Mouse (Mus musculus) embryonic facial prominence, embryonic 12.5 days (tissue): ENCODE measurements at regions not wholly inside any gene's neighbourhood (a gene's known extent, or its start where the extent isn't known, plus 50 kb on each side); places are given as distances from the start of the nearest gene placed in this dataset.

ENCODE experiments used
- ATAC-seq: fragments of 200-750 bp; cut with Nextera tagmentation; 2 replicates; pipeline ENCODE4 v1.8.0; 2017; ENCODE audit not compliant: insufficient number of reproducible peaks, insufficient read depth, low FRiP score, low TSS enrichment
- H3K27ac ChIP-seq: fragments of 300-500 bp; sonication (generic); 2 replicates; pipeline ENCODE4 v1.5.1; 2016; ENCODE audit warnings: mild to moderate bottlenecking
- H3K27me3 ChIP-seq: fragments of 300-500 bp; sonication (generic); 2 replicates; pipeline ENCODE4 v1.6.1; 2016; ENCODE audit warnings: mild to moderate bottlenecking, moderate library complexity
- H3K36me3 ChIP-seq: fragments of 300-500 bp; sonication (generic); 2 replicates; pipeline ENCODE4 v1.6.1; 2016; ENCODE audit warnings: mild to moderate bottlenecking
- H3K4me1 ChIP-seq: fragments of 300-500 bp; sonication (generic); 2 replicates; pipeline ENCODE4 v1.6.1; 2016
- H3K4me2 ChIP-seq: fragments of 300-500 bp; sonication (generic); replicated peaks from 2 replicates; pipeline ENCODE4 v1.6.1; 2016; ENCODE audit warnings: mild to moderate bottlenecking, moderate library complexity
- H3K4me3 ChIP-seq: fragments of 300-500 bp; sonication (generic); 2 replicates; pipeline ENCODE4 v1.5.1; 2016; ENCODE audit warnings: mild to moderate bottlenecking
- H3K9ac ChIP-seq: fragments of 300-500 bp; sonication (generic); 2 replicates; pipeline ENCODE4 v1.6.1; 2016; ENCODE audit warnings: mild to moderate bottlenecking, moderate library complexity
- H3K9me3 ChIP-seq: fragments of 300-500 bp; sonication (generic); 2 replicates; pipeline ENCODE4 v1.6.1; 2016; ENCODE audit warnings: mild to moderate bottlenecking, moderate library complexity
- WGBS: fragments of 180-500 bp; shearing (Covaris S2); methylation state at CpG from one replicate; pipeline ENCODE4 v1.1.7; 2016; 5-methylcytosine and 5-hydroxymethylcytosine counted together

DNA sequence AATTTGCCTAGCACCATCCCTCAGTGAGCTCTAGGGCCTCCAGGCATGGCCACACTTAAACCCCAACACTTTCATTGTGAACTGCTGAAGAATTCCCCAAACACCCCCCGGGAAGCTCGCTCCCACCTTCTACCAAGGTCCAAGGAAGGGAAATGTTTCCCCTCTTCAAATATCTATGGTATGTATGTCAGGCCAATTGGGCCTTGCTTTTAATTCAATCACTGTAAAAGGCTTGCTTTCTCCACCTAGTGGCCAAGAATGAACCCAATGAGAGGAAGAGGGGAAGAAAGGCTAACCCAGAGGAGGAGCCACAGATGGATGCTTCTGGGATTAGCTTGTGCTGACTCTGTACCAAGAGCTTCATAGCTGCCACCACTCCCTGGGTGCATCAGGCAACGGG lies 336.3 kb upstream of the Tgfbr2 start:
- H3K4me3 ChIP-seq, result no peak overlapping the region
- ATAC-seq, result no peak

DNA sequence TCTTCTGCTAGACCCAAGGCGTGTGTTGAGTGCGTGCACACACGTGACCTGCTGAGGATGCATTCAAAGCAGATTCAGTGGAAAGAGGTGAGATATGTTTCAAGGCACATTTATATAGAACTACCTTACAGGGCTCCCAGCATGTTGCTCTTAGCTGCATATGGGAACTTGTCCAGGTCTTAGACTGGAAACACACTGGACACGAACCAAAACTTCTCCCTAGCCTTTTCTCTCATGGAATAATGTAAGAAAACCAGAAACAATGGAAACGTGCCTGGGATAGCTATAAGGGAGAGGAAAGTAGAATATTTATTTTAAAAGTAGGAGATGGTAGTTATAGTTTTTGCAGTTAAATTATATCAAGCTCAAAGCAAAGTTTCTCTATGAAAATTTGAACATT lies 332.6 kb upstream of the Tgfbr2 start:
- H3K4me3 ChIP-seq, result no peak overlapping the region
- no peak for ATAC-seq
- H3K4me1 ChIP-seq, result no peaks in the 10 kb centered on the region
- WGBS, result 92% methylated on average over 5 of the region's 5 CpGs
- H3K9ac ChIP-seq, result no peak overlapping the region
- H3K27me3 ChIP-seq, result no peaks in the 10 kb centered on the region
- H3K27ac ChIP-seq, result no peak overlapping the region
- no peaks in the 10 kb centered on the region for H3K9me3 ChIP-seq
- no peaks in the 10 kb centered on the region for H3K36me3 ChIP-seq
- no peak overlapping the region for H3K4me2 ChIP-seq

More for the DNA sequence above, 336.3 kb upstream of the Tgfbr2 start:
- 53% methylated on average over 3 of the region's 3 CpGs for WGBS
- Histone ChIP-seq H3K9ac (no peak overlapping the region), H3K4me2 (no peak overlapping the region), H3K4me1 (no peaks in the 10 kb centered on the region), H3K27ac (no peak overlapping the region), H3K36me3 (no peaks in the 10 kb centered on the region), H3K9me3 (no peaks in the 10 kb centered on the region), H3K27me3 (no peaks in the 10 kb centered on the region)

DNA sequence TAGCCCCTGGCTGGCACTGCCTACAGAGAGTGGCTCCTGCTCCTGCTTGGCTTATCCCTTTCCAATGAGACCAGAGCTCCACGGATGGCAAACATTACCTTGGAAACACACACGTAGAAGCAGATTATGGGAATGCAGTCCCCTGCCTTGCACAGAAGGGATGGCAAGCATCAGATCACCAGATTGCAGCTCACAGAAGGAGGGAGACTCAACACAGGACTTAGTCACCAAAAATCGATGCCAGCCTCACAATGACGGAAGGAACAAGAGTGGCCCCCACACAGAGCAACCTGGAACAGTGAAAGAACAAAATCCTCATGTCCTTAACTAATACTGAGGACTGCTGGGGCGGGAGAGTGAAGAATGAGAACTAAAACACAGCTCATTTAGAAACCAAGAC lies 327.7 kb upstream of the Tgfbr2 start:
- H3K36me3 ChIP-seq, result no peaks in the 10 kb centered on the region
- no peak for ATAC-seq
- H3K9me3 ChIP-seq, result no peaks in the 10 kb centered on the region
- H3K27ac ChIP-seq, result no peak overlapping the region
- no peak overlapping the region for H3K4me2 ChIP-seq
- no peak overlapping the region for H3K4me3 ChIP-seq
- 54% methylated on average over 5 of the region's 5 CpGs for WGBS
- H3K4me1 ChIP-seq, result no peaks in the 10 kb centered on the region; the same call in 1 of the 2 replicates
- no peak overlapping the region for H3K9ac ChIP-seq
- no peaks in the 10 kb centered on the region for H3K27me3 ChIP-seq

DNA sequence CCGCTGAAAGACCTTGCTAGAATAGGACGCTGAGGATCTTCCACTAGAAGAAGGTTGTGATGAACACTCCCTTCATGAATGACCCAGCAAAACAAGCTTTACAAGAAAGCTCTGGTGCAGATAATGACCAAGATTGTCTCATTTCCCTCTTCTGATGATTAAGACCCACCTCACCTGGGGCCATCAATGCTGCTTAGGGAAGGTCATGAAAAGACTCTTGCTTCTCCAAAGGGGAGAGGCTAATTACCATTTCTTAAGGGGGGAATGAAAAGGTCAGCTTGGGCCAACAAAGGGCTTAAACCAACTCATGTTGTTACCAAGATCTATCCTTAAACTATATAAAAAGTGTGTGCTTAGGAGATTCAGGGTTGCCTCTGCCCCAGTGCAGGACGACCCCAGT lies 325.8 kb upstream of the Tgfbr2 start:
- 85% methylated on average over 3 of the region's 3 CpGs for WGBS
- Histone ChIP-seq H3K9me3 (no peaks in the 10 kb centered on the region), H3K4me2 (no peak overlapping the region), H3K4me3 (no peak overlapping the region), H3K27me3 (no peaks in the 10 kb centered on the region), H3K36me3 (no peaks in the 10 kb centered on the region), H3K27ac (no peak overlapping the region), H3K4me1 (no peaks in the 10 kb centered on the region; the same call in 1 of the 2 replicates), H3K9ac (no peak overlapping the region)
- no peak for ATAC-seq

DNA sequence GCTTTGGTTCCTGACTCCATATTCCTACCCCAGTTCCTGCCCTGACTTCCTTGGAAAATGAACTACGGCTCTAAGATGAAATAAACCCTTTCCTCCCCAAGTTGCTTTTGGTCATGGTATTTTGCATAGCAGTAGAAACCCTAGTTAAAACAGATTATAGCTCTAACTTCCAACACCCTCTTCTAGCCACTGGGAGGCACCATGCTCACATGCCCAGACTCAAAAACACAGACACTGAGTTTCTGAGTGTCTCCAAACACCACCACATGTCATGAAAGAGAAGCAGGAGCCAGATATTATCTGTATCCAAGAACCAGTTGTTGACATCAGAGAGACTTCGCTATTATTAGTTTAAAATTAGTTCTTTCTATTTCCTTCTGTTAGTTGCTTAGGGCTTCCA lies 316.1 kb upstream of the Tgfbr2 start:
- no peak for ATAC-seq
- no peaks in the 10 kb centered on the region for H3K36me3 ChIP-seq
- no peaks in the 10 kb centered on the region for H3K9me3 ChIP-seq
- H3K27ac ChIP-seq, result no peak overlapping the region
- no peak overlapping the region for H3K4me3 ChIP-seq
- WGBS, result 83% methylated on average over 2 of the region's 2 CpGs
- H3K4me1 ChIP-seq, result no peaks in the 10 kb centered on the region
- H3K4me2 ChIP-seq, result no peak overlapping the region
- no peaks in the 10 kb centered on the region for H3K27me3 ChIP-seq
- no peak overlapping the region for H3K9ac ChIP-seq

DNA sequence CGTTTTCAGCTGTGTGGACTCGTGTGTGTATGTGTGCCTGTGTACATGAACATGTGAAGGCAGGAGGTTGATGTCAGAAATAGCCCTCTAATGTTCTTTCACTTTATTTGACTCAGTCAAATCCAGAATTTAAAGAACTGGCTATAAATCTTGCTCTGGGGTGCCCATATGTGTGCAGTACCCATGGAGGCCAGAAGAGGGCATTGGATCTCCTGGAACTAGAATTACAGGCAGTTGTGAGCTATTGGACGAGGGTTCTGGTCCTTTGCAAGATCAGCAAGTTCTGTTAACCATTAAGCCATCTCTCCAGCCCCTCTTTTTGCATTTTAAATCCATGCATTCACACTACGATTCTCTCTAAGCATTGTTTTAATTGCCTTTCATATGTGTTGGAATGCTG lies 314.6 kb upstream of the Tgfbr2 start:
- Histone ChIP-seq H3K27me3 (no peaks in the 10 kb centered on the region), H3K36me3 (no peaks in the 10 kb centered on the region), H3K4me3 (no peak overlapping the region), H3K4me1 (no peaks in the 10 kb centered on the region), H3K27ac (peak overlapping the region; percentile 55; the same call in 1 of the 2 replicates), H3K9ac (no peak overlapping the region), H3K4me2 (no peak overlapping the region), H3K9me3 (no peaks in the 10 kb centered on the region)
- 58% methylated on average over 4 of the region's 4 CpGs for WGBS
- no peak for ATAC-seq

DNA sequence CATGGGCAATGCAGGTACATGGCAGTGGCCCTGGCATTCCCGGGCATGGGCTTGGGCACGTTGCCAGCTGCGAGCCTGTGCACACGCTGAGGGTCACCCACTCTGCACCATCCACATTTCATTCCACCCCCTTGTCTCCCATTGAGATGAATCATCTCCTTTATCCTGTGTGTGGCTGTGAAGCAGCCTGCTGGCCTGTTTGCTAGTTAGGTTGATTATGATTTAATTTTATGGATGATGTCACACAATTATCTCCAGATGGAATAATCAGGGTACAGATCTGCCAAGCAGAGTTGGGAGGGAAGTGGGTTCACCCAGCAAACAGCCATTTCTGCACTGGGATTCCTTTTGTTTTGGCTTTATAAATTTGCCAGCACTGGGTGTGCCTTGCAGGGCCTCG lies 314.1 kb upstream of the Tgfbr2 start:
- Histone ChIP-seq H3K9ac (no peak overlapping the region), H3K4me2 (no peak overlapping the region), H3K36me3 (no peaks in the 10 kb centered on the region), H3K27me3 (no peaks in the 10 kb centered on the region), H3K27ac (no peak overlapping the region; the same call in 1 of the 2 replicates), H3K4me3 (no peak overlapping the region), H3K4me1 (no peaks in the 10 kb centered on the region), H3K9me3 (no peaks in the 10 kb centered on the region)
- WGBS, result 54% methylated on average over 5 of the region's 5 CpGs
- peak; percentile 15; the same call in 1 of the 2 replicates for ATAC-seq

DNA sequence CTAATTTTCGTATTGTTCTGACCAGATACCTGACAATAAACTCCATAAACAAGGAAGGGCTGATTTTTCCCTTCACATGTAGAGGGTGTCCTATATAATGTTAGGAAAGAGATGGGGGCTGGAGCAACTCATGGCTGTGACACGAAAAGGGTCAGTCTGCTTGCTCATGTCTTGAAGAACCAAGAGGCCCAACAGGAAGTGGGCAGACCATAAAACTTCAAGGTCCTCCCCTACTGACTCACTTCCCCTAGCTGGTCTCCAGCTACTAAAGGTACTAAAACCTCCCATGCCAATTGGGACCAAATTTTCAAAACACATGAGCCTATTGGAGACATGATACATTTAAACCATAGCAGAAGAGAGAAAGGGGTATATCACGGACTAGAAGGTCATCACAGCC lies 302.1 kb upstream of the Tgfbr2 start:
- Histone ChIP-seq H3K9ac (no peak overlapping the region), H3K36me3 (no peaks in the 10 kb centered on the region), H3K4me1 (no peaks in the 10 kb centered on the region), H3K27ac (no peak overlapping the region), H3K4me2 (no peak overlapping the region), H3K9me3 (0 out of 2 replicates have a peak, but pooled peaks cover 2% of the 10 kb centered on the region), H3K4me3 (no peak overlapping the region), H3K27me3 (no peaks in the 10 kb centered on the region)
- no peak for ATAC-seq
- WGBS, result 90% methylated on average over 3 of the region's 3 CpGs

DNA sequence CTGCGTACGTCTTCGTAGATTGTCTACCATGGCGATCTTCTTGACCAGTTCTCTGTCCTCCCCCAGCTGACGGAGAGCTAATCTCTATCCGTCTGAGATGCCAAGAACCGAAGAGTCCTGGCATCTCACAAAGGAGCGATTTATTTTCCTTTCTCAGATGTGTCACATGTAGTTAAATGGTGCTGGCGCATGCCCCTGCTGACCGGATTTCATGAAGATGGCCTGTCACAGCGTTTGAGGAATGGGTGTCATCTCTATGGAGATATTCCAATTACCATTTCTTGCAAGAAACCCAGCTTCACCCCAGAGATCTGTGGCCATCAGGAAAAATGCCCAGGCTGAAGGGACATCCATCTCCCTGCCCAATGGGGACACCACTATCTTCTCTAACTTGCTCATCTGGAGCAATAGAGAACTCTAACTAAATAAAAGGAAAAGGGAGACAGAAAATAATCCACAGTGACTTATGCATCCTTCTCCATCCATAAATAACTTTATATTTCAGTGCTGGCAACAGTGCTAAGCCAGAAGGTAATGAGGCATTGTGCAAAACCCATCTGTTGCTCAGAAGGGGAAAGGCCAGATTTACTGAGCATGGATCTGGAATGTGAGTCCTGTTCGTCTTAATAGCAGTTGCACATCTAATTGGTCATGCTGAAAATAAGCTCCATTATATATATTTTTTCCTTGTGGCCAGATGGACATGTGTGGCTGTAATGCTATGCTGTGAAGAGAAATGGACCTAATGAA lies 300.2 kb upstream of the Tgfbr2 start:
- WGBS, result 88% methylated on average over 12 of the region's 12 CpGs
- Histone ChIP-seq H3K27me3 (no peaks in the 10 kb centered on the region), H3K4me2 (no peak overlapping the region), H3K27ac (no peak overlapping the region), H3K4me1 (no peaks in the 10 kb centered on the region), H3K36me3 (no peaks in the 10 kb centered on the region), H3K4me3 (no peak overlapping the region), H3K9ac (no peak overlapping the region), H3K9me3 (0 out of 2 replicates have a peak, but pooled peaks cover 2% of the 10 kb centered on the region)
- no peak for ATAC-seq

DNA sequence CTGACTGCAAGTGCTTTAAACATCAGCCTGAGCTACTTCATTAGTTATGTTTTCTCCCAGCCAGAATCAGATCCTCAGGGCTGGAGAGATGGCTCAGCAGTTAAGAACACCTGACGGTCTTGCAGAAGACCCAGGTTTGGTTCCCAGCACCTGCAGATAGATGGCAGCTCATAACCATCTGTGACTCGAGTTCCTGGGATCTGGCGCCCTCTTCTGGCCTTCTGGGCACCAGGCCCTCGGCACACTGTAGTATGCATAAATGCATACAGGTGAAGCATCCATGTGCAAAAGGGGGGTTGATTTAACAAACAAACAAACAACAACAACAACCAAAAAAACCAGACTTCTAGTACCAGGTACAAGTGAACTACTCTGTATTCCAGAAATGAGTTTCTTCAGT lies 297.7 kb upstream of the Tgfbr2 start:
- Histone ChIP-seq H3K4me3 (no peak overlapping the region), H3K9ac (no peak overlapping the region), H3K4me1 (peaks cover 4% of the 10 kb centered on the region; the same call in 1 of the 2 replicates), H3K27ac (no peak overlapping the region), H3K9me3 (0 out of 2 replicates have a peak, but pooled peaks cover 2% of the 10 kb centered on the region), H3K27me3 (no peaks in the 10 kb centered on the region), H3K4me2 (no peak overlapping the region), H3K36me3 (no peaks in the 10 kb centered on the region)
- ATAC-seq, result no peak
- WGBS, result 80% methylated on average over 4 of the region's 4 CpGs

DNA sequence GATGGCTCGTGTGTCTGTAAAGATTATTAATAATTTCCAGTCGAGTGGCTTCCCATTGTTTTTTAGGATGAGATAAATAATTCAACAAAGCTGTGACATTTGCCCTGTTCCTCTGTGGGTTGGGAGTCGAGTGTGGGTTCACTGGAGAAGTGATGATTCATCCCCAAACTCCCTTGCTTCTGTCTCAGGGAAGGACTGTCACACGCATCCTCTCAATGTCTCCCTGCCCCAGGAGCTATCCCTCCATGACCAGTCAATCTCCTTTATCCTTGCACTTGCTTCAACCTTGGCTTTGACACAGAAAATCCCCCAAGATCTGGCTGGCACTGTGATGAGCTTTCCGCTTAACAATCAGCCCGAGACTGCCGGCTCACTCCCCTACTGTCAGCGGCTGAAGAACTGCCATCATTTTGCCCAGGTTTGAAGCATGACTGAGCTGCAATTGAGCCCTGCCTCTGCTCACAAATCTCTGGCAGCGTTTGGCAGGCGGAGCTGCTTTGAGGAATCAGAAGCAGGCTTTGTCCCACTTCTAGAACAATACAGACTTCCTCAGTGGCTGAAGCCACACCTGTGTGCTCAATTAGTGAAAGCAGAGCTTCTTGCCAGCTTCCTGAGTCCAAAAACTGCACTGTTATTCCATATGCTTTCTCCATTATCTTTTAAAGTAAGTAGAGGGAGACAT lies 293.6 kb upstream of the Tgfbr2 start:
- H3K36me3 ChIP-seq, result no peaks in the 10 kb centered on the region
- H3K9me3 ChIP-seq, result 0 out of 2 replicates have a peak, but pooled peaks cover 2% of the 10 kb centered on the region
- H3K4me1 ChIP-seq, result peaks cover 4% of the 10 kb centered on the region; the same call in 1 of the 2 replicates
- H3K27me3 ChIP-seq, result no peaks in the 10 kb centered on the region
- H3K4me3 ChIP-seq, result no peak overlapping the region
- no peak overlapping the region for H3K9ac ChIP-seq
- no peak for ATAC-seq
- no peak overlapping the region for H3K4me2 ChIP-seq
- WGBS, result 57% methylated on average over 10 of the region's 10 CpGs
- no peak overlapping the region for H3K27ac ChIP-seq

DNA sequence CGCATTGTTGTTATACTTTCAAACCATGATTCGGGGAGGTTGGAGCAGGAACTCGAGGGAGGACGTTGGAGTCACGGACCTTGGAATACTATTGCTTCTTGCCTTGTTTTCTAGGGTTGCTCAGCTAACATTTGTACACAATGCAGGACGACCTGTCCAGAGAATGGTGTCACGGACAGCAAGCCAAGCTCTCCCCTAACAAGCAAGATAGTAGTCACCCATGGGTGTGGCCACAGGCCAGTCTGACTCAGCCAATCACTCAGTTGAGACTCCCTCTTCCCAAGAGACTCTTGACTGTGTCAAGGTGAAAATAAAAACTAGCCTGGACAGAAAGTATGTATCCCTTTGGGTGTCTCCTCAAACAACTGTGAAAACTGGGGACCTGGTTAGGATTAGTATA lies 291.2 kb upstream of the Tgfbr2 start:
- Histone ChIP-seq H3K4me2 (no peak overlapping the region), H3K9ac (no peak overlapping the region), H3K36me3 (no peaks in the 10 kb centered on the region), H3K4me3 (no peak overlapping the region), H3K4me1 (peaks cover 4% of the 10 kb centered on the region; the same call in 1 of the 2 replicates), H3K27me3 (no peaks in the 10 kb centered on the region), H3K27ac (no peak overlapping the region), H3K9me3 (no peaks in the 10 kb centered on the region)
- ATAC-seq, result no peak
- WGBS, result 95% methylated on average over 7 of the region's 7 CpGs
